Mouse (Mus musculus): ENCODE measurements around the gene Map2k3. TPM values are rescaled to one million over a fixed set of nuclear protein-coding genes. Genes with fewer than 3 reads are reported as not detected.

Gene Map2k3
- polyA plus RNA-seq, 1 experiment = 183 TPM

DNA sequence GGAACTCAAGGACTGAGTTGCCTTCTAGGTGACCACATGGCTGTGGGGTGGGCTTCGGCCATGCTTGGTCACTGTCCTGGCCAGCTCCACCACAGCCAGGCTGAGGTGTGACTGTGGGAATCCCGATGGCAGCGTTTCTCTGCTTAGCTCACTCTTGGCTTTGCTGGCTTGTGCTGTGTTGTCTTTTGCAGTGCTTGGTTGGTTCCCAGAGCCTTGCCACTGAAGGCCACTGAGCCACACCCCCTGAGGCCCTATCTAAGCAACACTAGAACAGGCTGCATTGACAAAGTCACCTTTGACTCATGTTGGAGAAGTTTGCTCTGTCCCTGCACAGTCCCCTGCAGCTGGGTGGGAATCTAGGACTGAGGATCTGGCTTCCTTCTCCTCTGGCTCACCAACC is 45.3 kb downstream of the Map2k3 start:
- Histone ChIP-seq H3ac (ENCODE audit: control insufficient read depth, insufficient read length, low read depth) (no peak overlapping the region), H3K79me3 (ENCODE audit: low read depth) (no peaks in the 10 kb centered on the region), H3K4me3 (ENCODE audit: insufficient read depth, poor library complexity, severe bottlenecking) (no peak overlapping the region), H3K79me2 (ENCODE audit: control insufficient read depth, insufficient read depth) (no peaks in the 10 kb centered on the region), H3K36me3 (ENCODE audit: control insufficient read depth, insufficient read depth) (no peaks in the 10 kb centered on the region), H3K27me3 (ENCODE audit: control insufficient read depth, insufficient read depth, insufficient read length) (no peaks in the 10 kb centered on the region)
- TF ChIP-seq MYOD1 (IDR thresholded peaks at IDR 0.05; ENCODE audit: control insufficient read depth, insufficient read length, low read depth) (no peak), USF1 (IDR thresholded peaks at IDR 0.05; ENCODE audit: low read depth) (no peak), MAX (IDR thresholded peaks at IDR 0.05) (no peak), FOSL1 (IDR thresholded peaks at IDR 0.05; ENCODE audit: insufficient read depth, low read length, poor library complexity, severe bottlenecking) (no peak), CTCF (IDR thresholded peaks at IDR 0.05; ENCODE audit: control insufficient read depth, insufficient read depth, insufficient read length) (no peak)

DNA sequence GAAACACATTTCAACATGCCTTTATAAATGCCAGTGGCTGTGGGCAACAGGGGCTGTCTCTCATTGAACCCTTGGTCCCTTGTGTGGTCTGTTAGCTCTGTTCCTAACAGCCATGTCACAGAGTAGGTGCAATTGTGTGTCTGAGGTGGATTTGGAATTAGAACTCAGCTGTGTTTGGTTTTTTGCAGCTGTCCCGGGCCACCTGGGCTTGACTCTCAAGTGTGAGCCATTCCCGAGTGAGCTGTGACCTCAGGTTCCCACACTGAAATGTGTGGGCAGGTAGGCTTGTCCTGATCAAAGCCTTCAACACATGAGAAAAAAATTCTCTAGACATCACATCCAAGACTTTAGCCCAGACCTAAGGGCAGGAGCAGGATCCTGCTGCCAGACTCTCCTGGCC is 46.8 kb downstream of the Map2k3 start:
- TF ChIP-seq MYOG (IDR thresholded peaks at IDR 0.05; ENCODE audit: control insufficient read depth, extremely low read depth, insufficient read length) = no peak
- no peak for TF ChIP-seq MYOD1 (IDR thresholded peaks at IDR 0.05; ENCODE audit: control insufficient read depth, insufficient read length, low read depth)
- no peak for TF ChIP-seq USF1 (IDR thresholded peaks at IDR 0.05; ENCODE audit: low read depth)
- no peak for TF ChIP-seq FOSL1 (IDR thresholded peaks at IDR 0.05; ENCODE audit: insufficient read depth, low read length, poor library complexity, severe bottlenecking)
- no peak for TF ChIP-seq CEBPB (IDR thresholded peaks at IDR 0.05; ENCODE audit: low read depth)
- TF ChIP-seq MAX (IDR thresholded peaks at IDR 0.05) = no peak
- TF ChIP-seq CTCF (IDR thresholded peaks at IDR 0.05; ENCODE audit: control insufficient read depth, insufficient read depth, insufficient read length) = no peak
- Histone ChIP-seq H3ac (ENCODE audit: control insufficient read depth, insufficient read length, low read depth) (no peak overlapping the region), H3K27me3 (ENCODE audit: control insufficient read depth, insufficient read depth, insufficient read length) (no peaks in the 10 kb centered on the region), H3K79me2 (ENCODE audit: control insufficient read depth, insufficient read depth) (no peaks in the 10 kb centered on the region), H3K4me3 (ENCODE audit: insufficient read depth, poor library complexity, severe bottlenecking) (no peak overlapping the region), H3K36me3 (ENCODE audit: control insufficient read depth, insufficient read depth) (no peaks in the 10 kb centered on the region), H3K79me3 (ENCODE audit: low read depth) (no peaks in the 10 kb centered on the region)

DNA sequence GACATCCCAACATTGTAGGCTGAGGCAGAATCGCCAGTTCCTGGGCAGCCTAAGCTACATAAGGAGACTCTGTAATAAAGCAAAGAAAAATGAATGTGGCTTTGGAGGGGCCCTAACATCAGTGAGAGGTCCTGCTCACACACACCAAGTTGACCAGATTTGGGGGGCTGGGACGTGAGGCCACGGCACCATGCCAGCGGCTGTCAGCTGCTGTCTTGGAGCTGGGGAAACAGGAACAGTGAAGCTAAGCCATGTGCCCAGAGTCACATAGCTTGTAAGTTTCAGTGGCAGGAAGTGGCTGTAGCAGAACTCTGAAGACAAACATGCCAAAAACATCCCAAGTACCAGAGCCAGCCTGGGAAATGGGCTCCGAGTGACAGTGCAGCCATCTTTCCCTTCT is 48.0 kb downstream of the Map2k3 start:
- Histone ChIP-seq H3K79me2 (ENCODE audit: control insufficient read depth, insufficient read depth) (no peaks in the 10 kb centered on the region), H3K79me3 (ENCODE audit: low read depth) (no peaks in the 10 kb centered on the region), H3K27me3 (ENCODE audit: control insufficient read depth, insufficient read depth, insufficient read length) (no peaks in the 10 kb centered on the region), H3ac (ENCODE audit: control insufficient read depth, insufficient read length, low read depth) (no peak overlapping the region), H3K36me3 (ENCODE audit: control insufficient read depth, insufficient read depth) (no peaks in the 10 kb centered on the region), H3K4me3 (ENCODE audit: insufficient read depth, poor library complexity, severe bottlenecking) (no peak overlapping the region)
- no peak for TF ChIP-seq CTCF (IDR thresholded peaks at IDR 0.05; ENCODE audit: control insufficient read depth, insufficient read depth, insufficient read length)
- TF ChIP-seq CEBPB (IDR thresholded peaks at IDR 0.05; ENCODE audit: low read depth) = no peak
- no peak for TF ChIP-seq MAX (IDR thresholded peaks at IDR 0.05)

DNA sequence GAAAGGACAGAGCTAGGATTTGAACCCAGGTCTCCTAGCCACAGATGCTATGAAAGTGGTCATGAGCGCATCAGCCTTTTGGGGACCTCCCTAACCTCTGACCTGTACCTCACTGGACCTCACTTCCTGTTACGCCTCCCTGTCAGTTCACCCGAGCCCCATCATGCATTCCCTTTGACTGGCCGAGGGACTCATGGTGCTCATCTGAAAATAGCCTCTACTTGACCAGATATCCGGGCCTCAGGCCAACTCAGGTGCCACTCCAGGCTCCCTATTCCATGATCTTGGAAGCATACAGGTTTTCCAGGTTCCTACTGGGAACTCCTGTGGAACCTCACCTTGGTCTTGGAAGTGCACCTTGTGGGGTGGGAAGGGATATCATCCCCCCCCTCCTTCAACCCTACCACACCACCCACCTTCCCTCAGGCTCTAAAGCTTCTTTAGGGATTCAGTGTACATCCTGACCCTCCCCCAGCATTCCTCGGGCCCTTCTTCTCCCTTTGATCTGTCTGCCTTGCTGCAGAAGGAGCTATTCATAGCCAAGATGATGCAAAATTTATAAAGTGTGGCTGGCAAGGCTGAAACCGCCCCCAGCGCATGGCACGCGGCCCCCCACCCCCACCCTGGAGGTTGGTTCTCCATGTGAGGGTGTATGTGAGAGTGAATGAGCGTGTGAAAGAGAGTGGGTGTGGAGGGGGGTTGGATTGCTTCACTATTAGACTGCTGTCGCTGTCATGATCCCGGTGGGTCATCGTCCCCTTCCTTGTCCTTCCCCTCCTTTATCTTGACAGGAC is 50.1 kb downstream of the Map2k3 start:
- Histone ChIP-seq H3K4me3 (ENCODE audit: insufficient read depth, poor library complexity, severe bottlenecking) (no peak overlapping the region), H3K36me3 (ENCODE audit: control insufficient read depth, insufficient read depth) (no peaks in the 10 kb centered on the region), H3K79me3 (ENCODE audit: low read depth) (no peaks in the 10 kb centered on the region), H3ac (ENCODE audit: control insufficient read depth, insufficient read length, low read depth) (no peak overlapping the region), H3K79me2 (ENCODE audit: control insufficient read depth, insufficient read depth) (no peaks in the 10 kb centered on the region), H3K27me3 (ENCODE audit: control insufficient read depth, insufficient read depth, insufficient read length) (no peaks in the 10 kb centered on the region)
- TF ChIP-seq MYOD1 (IDR thresholded peaks at IDR 0.05; ENCODE audit: control insufficient read depth, insufficient read length, low read depth) (no peak), CEBPB (IDR thresholded peaks at IDR 0.05; ENCODE audit: low read depth) (no peak), FOSL1 (IDR thresholded peaks at IDR 0.05; ENCODE audit: insufficient read depth, low read length, poor library complexity, severe bottlenecking) (no peak), MYOG (IDR thresholded peaks at IDR 0.05; ENCODE audit: control insufficient read depth, extremely low read depth, insufficient read length) (no peak), MAX (IDR thresholded peaks at IDR 0.05) (no peak), CTCF (IDR thresholded peaks at IDR 0.05; ENCODE audit: control insufficient read depth, insufficient read depth, insufficient read length) (no peak), USF1 (IDR thresholded peaks at IDR 0.05; ENCODE audit: low read depth) (no peak)

DNA sequence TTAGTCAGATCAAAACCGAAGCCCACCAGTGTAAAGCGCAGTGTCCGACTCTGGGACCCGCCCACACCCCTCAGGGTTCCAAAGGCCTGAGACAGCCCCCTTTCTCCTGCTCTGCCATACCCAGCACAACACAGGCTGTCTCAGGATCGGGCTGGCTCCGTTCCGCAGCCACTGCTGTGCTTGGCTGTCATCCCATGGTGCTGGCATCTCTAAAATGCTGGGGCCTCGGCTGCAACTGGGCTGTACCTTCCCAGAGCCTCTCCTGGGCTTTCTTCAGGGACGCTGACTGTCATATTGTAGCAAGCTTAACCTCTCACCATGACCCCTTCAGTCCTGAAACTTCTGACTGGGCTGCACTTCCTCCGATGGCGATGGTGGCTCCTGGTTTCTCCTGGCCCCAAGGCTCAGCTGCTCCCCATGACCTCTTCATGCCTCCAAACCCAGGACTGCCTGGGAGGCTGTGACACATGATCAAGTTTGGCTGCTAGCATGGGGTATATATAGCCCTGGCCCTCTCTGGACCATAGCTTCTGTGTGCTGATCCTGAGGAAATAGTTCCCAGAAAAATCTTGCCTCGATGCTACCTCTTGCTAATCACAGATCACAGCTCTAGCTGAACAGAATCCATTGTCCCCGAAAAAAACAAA is 53.2 kb downstream of the Map2k3 start:
- Histone ChIP-seq H3K27me3 (ENCODE audit: control insufficient read depth, insufficient read depth, insufficient read length) (no peaks in the 10 kb centered on the region), H3K79me3 (ENCODE audit: low read depth) (no peaks in the 10 kb centered on the region), H3K79me2 (ENCODE audit: control insufficient read depth, insufficient read depth) (no peaks in the 10 kb centered on the region), H3K36me3 (ENCODE audit: control insufficient read depth, insufficient read depth) (no peaks in the 10 kb centered on the region), H3K4me3 (ENCODE audit: insufficient read depth, poor library complexity, severe bottlenecking) (no peak overlapping the region), H3ac (ENCODE audit: control insufficient read depth, insufficient read length, low read depth) (no peak overlapping the region)
- TF ChIP-seq USF1 (IDR thresholded peaks at IDR 0.05; ENCODE audit: low read depth) = no peak
- TF ChIP-seq CTCF (IDR thresholded peaks at IDR 0.05; ENCODE audit: control insufficient read depth, insufficient read depth, insufficient read length) = no peak
- no peak for TF ChIP-seq MAX (IDR thresholded peaks at IDR 0.05)
- no peak for TF ChIP-seq CEBPB (IDR thresholded peaks at IDR 0.05; ENCODE audit: low read depth)
- TF ChIP-seq FOSL1 (IDR thresholded peaks at IDR 0.05; ENCODE audit: insufficient read depth, low read length, poor library complexity, severe bottlenecking) = no peak
- TF ChIP-seq MYOG (IDR thresholded peaks at IDR 0.05; ENCODE audit: control insufficient read depth, extremely low read depth, insufficient read length) = no peak

DNA sequence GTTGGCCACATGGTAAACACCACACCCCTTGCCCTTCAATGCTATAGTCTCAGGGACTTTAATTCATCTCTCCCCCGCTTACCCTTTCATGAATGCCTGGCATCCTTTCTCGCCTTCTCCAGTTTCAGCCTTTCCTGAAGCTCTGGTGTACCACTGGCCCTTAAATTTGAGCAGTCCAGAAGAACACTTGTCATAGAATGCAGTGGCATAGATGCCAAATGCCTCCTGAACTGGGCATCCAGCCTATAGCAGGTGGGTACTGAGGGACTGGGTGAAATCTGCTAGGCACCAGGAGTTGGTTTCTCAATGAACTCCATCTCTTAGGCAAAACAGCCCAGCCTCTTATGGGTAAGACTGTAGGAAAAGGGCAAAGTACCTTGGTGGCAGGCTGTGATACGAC is 58.6 kb downstream of the Map2k3 start:
- no peaks in the 10 kb centered on the region for H3K79me3 ChIP-seq (ENCODE audit: low read depth)
- H3ac ChIP-seq (ENCODE audit: control insufficient read depth, insufficient read length, low read depth) = no peak overlapping the region
- H3K4me3 ChIP-seq (ENCODE audit: insufficient read depth, poor library complexity, severe bottlenecking) = no peak overlapping the region
- no peaks in the 10 kb centered on the region for H3K36me3 ChIP-seq (ENCODE audit: control insufficient read depth, insufficient read depth)
- H3K27me3 ChIP-seq (ENCODE audit: control insufficient read depth, insufficient read depth, insufficient read length) = no peaks in the 10 kb centered on the region
- TF ChIP-seq CTCF (IDR thresholded peaks at IDR 0.05; ENCODE audit: control insufficient read depth, insufficient read depth, insufficient read length) (no peak), MYOG (IDR thresholded peaks at IDR 0.05; ENCODE audit: control insufficient read depth, extremely low read depth, insufficient read length) (no peak), USF1 (IDR thresholded peaks at IDR 0.05; ENCODE audit: low read depth) (no peak), FOSL1 (IDR thresholded peaks at IDR 0.05; ENCODE audit: insufficient read depth, low read length, poor library complexity, severe bottlenecking) (no peak), CEBPB (IDR thresholded peaks at IDR 0.05; ENCODE audit: low read depth) (no peak), MYOD1 (IDR thresholded peaks at IDR 0.05; ENCODE audit: control insufficient read depth, insufficient read length, low read depth) (no peak), MAX (IDR thresholded peaks at IDR 0.05) (no peak)
- H3K79me2 ChIP-seq (ENCODE audit: control insufficient read depth, insufficient read depth) = no peaks in the 10 kb centered on the region
